Mouse (Mus musculus) midbrain, embryonic 16.5 days (tissue): ENCODE measurements around the gene Armc12. TPM values are rescaled to one million over a fixed set of nuclear protein-coding genes. Genes with fewer than 3 reads are reported as not detected.

ENCODE experiments used
- ATAC-seq: fragments of 200-750 bp; cut with Nextera tagmentation; 2 replicates; pipeline ENCODE4 v1.8.0; 2017; ENCODE audit warnings: moderate TSS enrichment
- H3K27ac ChIP-seq: fragments of 300-500 bp; sonication (generic); 2 replicates; pipeline ENCODE4 v1.5.1; 2014; ENCODE audit warnings: mild to moderate bottlenecking, low read length, mixed read lengths
- H3K27me3 ChIP-seq: fragments of 300-500 bp; sonication (generic); 2 replicates; pipeline ENCODE4 v1.6.1; 2014; ENCODE audit warnings: low read depth, low read length, mixed read lengths; ENCODE audit not compliant: control insufficient read depth, insufficient read depth
- H3K36me3 ChIP-seq: fragments of 300-500 bp; sonication (generic); 2 replicates; pipeline ENCODE4 v1.6.1; 2014; ENCODE audit warnings: mild to moderate bottlenecking, low read length, moderate library complexity, mixed read lengths; ENCODE audit not compliant: control insufficient read depth, insufficient read depth
- H3K4me1 ChIP-seq: fragments of 300-500 bp; sonication (generic); 2 replicates; pipeline ENCODE4 v1.6.1; 2014; ENCODE audit warnings: mild to moderate bottlenecking, low read length, mixed read lengths; ENCODE audit not compliant: control insufficient read depth, insufficient read depth
- H3K4me2 ChIP-seq: fragments of 300-500 bp; sonication (generic); 2 replicates; pipeline ENCODE4 v1.6.1; 2014; ENCODE audit warnings: mild to moderate bottlenecking, low read length, mixed read lengths
- H3K4me3 ChIP-seq: fragments of 300-500 bp; sonication (generic); 2 replicates; pipeline ENCODE4 v1.5.1; 2014; ENCODE audit warnings: low read depth, mild to moderate bottlenecking, low read length, moderate library complexity, mixed read lengths
- H3K9ac ChIP-seq: fragments of 300-500 bp; sonication (generic); 2 replicates; pipeline ENCODE4 v1.6.1; 2014; ENCODE audit warnings: low read depth, low read length, mixed read lengths
- H3K9me3 ChIP-seq: fragments of 300-500 bp; sonication (generic); replicated peaks from 2 replicates; pipeline ENCODE4 v1.6.1; 2014; ENCODE audit warnings: mild to moderate bottlenecking, low read length, mixed read lengths; ENCODE audit not compliant: control insufficient read depth, poor library complexity, severe bottlenecking
- WGBS: fragments of 180-500 bp; shearing (Covaris S2); extraction: QIAGEN DNeasy Blood & Tissue Kit; methylation state at CpG from one replicate; pipeline ENCODE4 v1.1.7; 2014; 5-methylcytosine and 5-hydroxymethylcytosine counted together
- polyA plus RNA-seq: library from polyadenylated mRNA; unstranded; fragments of >200 nt; fragmentation: Nextera tagmentation; extraction: Ambion mirVana; gene quantifications from 2 replicates; pipeline ENCODE4 v1.2.1, GENCODE M21; 2015

Gene Armc12
- polyA plus RNA-seq, 1 experiment from 2014 or later: not detected

DNA sequence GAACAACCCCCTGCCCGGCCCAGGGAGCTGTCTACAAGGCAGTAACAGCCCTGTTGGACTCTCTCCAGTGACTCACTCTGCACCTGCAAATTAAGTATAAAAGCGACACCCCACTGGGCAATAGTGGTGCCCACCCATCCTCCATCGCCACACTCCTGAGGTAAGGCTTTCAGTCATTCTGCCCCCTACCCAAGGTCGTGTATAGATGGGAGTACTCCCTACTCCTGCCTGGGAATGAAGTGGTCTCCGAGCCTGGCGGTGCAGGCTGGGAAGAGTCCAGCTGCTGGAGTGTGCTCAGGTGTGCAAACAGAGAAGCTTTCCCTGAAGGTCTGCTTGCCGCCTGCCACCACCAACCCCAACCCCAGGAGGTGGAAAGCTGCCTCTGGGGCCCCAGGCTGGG, 31.0 kb downstream of the Armc12 start:
- Histone ChIP-seq H3K4me2 (no peak overlapping the region), H3K4me1 (no peaks in the 10 kb centered on the region; the same call in 1 of the 2 replicates), H3K27ac (no peak overlapping the region), H3K9me3 (no peaks in the 10 kb centered on the region), H3K9ac (no peak overlapping the region), H3K36me3 (no peaks in the 10 kb centered on the region), H3K4me3 (no peak overlapping the region), H3K27me3 (no peaks in the 10 kb centered on the region)
- 72% methylated on average over 7 of the region's 7 CpGs for WGBS
- ATAC-seq: no peak

GRCm38 (mm10) chr17:28565181-28565580, 34.6 kb downstream of the Armc12 start:
- Histone ChIP-seq H3K9me3 (no peaks in the 10 kb centered on the region), H3K27ac (no peak overlapping the region), H3K36me3 (no peaks in the 10 kb centered on the region), H3K4me1 (no peaks in the 10 kb centered on the region), H3K4me3 (no peak overlapping the region), H3K9ac (no peak overlapping the region), H3K27me3 (no peaks in the 10 kb centered on the region), H3K4me2 (no peak overlapping the region)
- ATAC-seq: no peak

GRCm38 (mm10) chr17:28567541-28567940, 36.9 kb downstream of the Armc12 start:
- H3K27ac ChIP-seq: no peak overlapping the region
- ATAC-seq: no peak
- H3K4me2 ChIP-seq: no peak overlapping the region
- no peaks in the 10 kb centered on the region for H3K36me3 ChIP-seq
- H3K9me3 ChIP-seq: no peaks in the 10 kb centered on the region
- H3K9ac ChIP-seq: no peak overlapping the region
- H3K4me3 ChIP-seq: no peak overlapping the region
- H3K4me1 ChIP-seq: no peaks in the 10 kb centered on the region
- 25% methylated on average over 3 of the region's 3 CpGs for WGBS
- no peaks in the 10 kb centered on the region for H3K27me3 ChIP-seq

GRCm38 (mm10) chr17:28571868-28572267, 41.3 kb downstream of the Armc12 start:
- 82% methylated on average over 3 of the region's 3 CpGs for WGBS

DNA sequence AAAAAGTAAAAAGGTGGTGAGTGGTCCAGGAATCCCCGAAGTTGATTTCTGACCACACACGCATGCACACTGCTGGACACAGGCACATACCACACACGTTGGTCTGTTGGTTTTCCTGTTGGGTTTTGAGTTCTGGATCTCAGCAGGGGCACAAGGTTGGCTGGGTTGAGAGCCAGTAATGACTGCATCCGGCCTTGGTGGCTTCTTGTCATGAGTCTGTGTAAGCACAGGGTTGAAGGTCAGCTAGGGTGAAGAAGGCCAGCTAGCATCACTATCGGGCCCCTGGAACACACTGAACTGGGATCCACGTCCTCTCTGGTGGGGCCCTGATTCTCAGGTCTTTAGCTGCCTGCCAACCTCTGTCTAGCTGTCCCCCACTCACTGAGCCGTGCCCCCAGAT, 41.9 kb downstream of the Armc12 start:
- Histone ChIP-seq H3K27ac (no peak overlapping the region), H3K36me3 (no peaks in the 10 kb centered on the region), H3K4me3 (no peak overlapping the region), H3K4me2 (no peak overlapping the region), H3K27me3 (no peaks in the 10 kb centered on the region; the same call in 1 of the 2 replicates), H3K9me3 (no peaks in the 10 kb centered on the region), H3K9ac (no peak overlapping the region), H3K4me1 (peaks cover 7% of the 10 kb centered on the region; the same call in 1 of the 2 replicates)
- WGBS: 84% methylated on average over 7 of the region's 7 CpGs
- ATAC-seq: no peak

More at GRCm38 (mm10) chr17:28571868-28572267, 41.3 kb downstream of the Armc12 start:
- Histone ChIP-seq H3K27me3 (no peaks in the 10 kb centered on the region; the same call in 1 of the 2 replicates), H3K9me3 (no peaks in the 10 kb centered on the region), H3K36me3 (no peaks in the 10 kb centered on the region), H3K4me3 (no peak overlapping the region), H3K9ac (no peak overlapping the region), H3K27ac (no peak overlapping the region), H3K4me2 (no peak overlapping the region), H3K4me1 (peaks cover 7% of the 10 kb centered on the region; the same call in 1 of the 2 replicates)
- ATAC-seq: no peak

DNA sequence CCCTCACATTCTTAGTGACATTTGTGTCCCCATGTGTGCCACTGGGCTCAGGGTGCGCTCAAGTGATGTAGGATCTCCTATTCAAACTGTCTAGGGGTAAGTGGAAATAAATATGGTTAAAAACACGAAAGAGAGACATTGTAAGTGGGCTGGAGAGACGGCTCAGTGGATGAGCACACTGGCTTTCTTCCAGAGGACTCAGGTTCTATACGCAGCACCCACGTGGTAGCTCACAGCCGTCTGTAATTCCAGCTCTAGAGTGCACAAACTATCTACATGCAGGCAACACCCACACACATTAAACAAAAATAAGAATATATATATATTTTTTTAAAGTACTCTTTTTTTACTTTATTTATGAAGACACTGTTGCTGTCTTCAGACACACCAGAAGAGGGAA, 42.3 kb downstream of the Armc12 start:
- Histone ChIP-seq H3K9ac (no peak overlapping the region), H3K4me3 (no peak overlapping the region), H3K4me1 (peaks cover 7% of the 10 kb centered on the region; the same call in 1 of the 2 replicates), H3K9me3 (no peaks in the 10 kb centered on the region), H3K4me2 (no peak overlapping the region), H3K36me3 (no peaks in the 10 kb centered on the region), H3K27ac (no peak overlapping the region), H3K27me3 (no peaks in the 10 kb centered on the region; the same call in 1 of the 2 replicates)
- 77% methylated on average over 6 of the region's 6 CpGs for WGBS
- no peak for ATAC-seq

DNA sequence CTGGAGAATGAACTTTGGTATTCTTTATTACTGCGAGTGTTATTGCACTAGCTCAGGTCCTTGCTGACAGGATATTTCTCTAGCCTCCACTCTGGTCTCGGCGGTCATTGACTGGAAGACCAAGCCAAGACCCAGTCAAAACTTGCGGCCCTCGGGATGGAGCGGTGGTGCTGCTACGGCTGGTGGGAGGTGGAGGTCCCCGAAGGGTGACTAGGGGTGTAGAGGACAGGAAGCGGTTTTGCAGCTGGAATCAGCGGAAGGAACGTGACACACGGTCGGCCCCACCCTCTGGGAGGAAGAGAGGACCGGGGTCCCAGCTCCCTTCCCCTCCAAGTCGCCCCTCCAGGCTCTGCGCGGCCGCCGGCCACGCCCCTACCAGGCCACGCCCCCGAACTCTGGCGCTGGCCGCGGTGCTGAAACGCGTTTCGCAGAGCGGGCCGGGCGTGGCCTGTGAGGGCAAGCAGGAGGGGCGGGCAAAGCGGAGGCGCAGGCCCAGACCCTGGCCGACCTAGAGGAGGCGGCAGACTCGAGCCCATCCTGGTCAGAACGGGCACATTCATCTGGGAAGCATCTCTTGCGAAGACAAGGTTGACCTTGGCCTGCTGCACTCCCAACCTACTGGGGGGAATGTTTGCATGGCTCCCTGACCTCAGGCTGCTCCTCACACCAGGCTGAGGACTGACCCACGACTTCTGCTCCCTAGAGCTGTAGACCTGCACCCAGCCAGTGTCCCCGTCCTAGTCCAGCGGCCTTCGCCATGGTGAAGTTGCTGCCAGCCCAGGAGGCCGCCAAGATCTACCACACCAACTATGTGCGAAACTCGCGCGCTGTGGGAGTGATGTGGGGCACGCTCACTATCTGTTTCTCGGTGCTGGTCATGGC, 44.9 kb downstream of the Armc12 start, which contains the start of gene Lhfpl5:
Gene Lhfpl5, plus strand, starts transcription at position 398 of the 882 bp plus-strand sequence.
- peak within 1 kb of the TSS; percentile 89 for H3K4me2 ChIP-seq
- H3K36me3 ChIP-seq: no peaks in the 10 kb centered on the region
- H3K4me1 ChIP-seq: peaks cover 7% of the 10 kb centered on the region; the same call in 1 of the 2 replicates
- peak within 1 kb of the TSS; percentile 50 for H3K4me3 ChIP-seq
- 17% methylated on average over 46 of the region's 50 CpGs for WGBS
- ATAC-seq: peak; percentile 81; the same call in 1 of the 2 replicates
- H3K27me3 ChIP-seq: no peaks in the 10 kb centered on the region; the same call in 1 of the 2 replicates
- H3K9me3 ChIP-seq: no peaks in the 10 kb centered on the region
- peak within 1 kb of the TSS; percentile 71 for H3K9ac ChIP-seq
- no peak within 1 kb of the TSS for H3K27ac ChIP-seq

GRCm38 (mm10) chr17:28580396-28580795, 49.8 kb downstream of the Armc12 start:
- 5% methylated on average over 9 of the region's 9 CpGs for WGBS
- Histone ChIP-seq H3K27me3 (no peaks in the 10 kb centered on the region; the same call in 1 of the 2 replicates), H3K9ac (no peak overlapping the region)

DNA sequence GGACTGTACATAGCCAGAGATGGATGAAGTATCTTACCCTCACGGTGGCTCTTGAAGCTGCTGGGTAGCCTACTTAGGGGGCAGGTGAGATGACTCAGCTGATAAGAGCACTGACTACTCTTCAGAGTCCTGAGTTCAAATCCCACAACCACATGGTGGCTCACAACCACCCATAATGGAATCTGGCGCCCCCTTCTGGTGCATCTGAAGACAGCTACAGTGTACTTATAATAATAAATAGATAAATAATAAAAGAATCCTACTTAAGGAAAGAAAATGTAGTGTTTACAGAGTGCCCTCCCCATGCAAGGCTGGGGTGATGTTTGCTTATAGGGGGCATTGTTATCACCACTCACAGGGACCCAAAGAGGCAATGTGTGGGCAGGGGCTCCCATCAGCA, 50.5 kb downstream of the Armc12 start:
- Histone ChIP-seq H3K4me3 (no peak overlapping the region), H3K27ac (no peak overlapping the region), H3K27me3 (no peaks in the 10 kb centered on the region), H3K4me2 (no peak overlapping the region), H3K9me3 (no peaks in the 10 kb centered on the region), H3K9ac (no peak overlapping the region), H3K4me1 (no peaks in the 10 kb centered on the region), H3K36me3 (no peaks in the 10 kb centered on the region)
- no peak for ATAC-seq
- WGBS: 58% methylated on average over 2 of the region's 2 CpGs

More at GRCm38 (mm10) chr17:28580396-28580795, 49.8 kb downstream of the Armc12 start:
- Histone ChIP-seq H3K36me3 (no peaks in the 10 kb centered on the region), H3K27ac (no peak overlapping the region), H3K9me3 (no peaks in the 10 kb centered on the region), H3K4me3 (no peak overlapping the region), H3K4me2 (no peak overlapping the region), H3K4me1 (peaks cover 3% of the 10 kb centered on the region; the same call in 1 of the 2 replicates)
- ATAC-seq: no peak
